Mouse (Mus musculus): ENCODE measurements around the gene Gm3336. TPM values are rescaled to one million over a fixed set of nuclear protein-coding genes. Genes with fewer than 3 reads are reported as not detected.

Gene Gm3336
- total and polyA plus RNA-seq, 3 experiments = 0.25 to 0.49 TPM; not detected in 1

GRCm38 (mm10) chr8:70743656-70744590 is 25.6 kb downstream of the Gm3336 start:
- Histone ChIP-seq H3K9me3 (replicated peaks; ENCODE audit: low read length) (no peaks in the 10 kb centered on the region), H3K79me2 (replicated peaks; ENCODE audit: control insufficient read depth, extremely low read depth, insufficient read depth, poor library complexity, severe bottlenecking) (no peaks in the 10 kb centered on the region), H3K4me1 (ENCODE audit: control insufficient read depth in 1 of 2, insufficient read depth in 2 of 2) (peaks cover 5 to 16% of the 10 kb centered on the region in 2 experiments; a peak in 3 of 4 replicates), H3K4me2 (ENCODE audit: insufficient read depth, low read depth, poor library complexity, severe bottlenecking) (no peak overlapping the region), H3K36me3 (replicated peaks in 1 of 2; ENCODE audit: control insufficient read depth in 1 of 2, insufficient read depth in 1 of 2, low read length in 1 of 2) (peaks cover 4 to 40% of the 10 kb centered on the region in 2 experiments), H3K27ac (ENCODE audit: insufficient read depth, low read depth) (no peak overlapping the region), H3K4me3 (replicated peaks in 1 of 3; ENCODE audit: low read depth in 2 of 3, low read length in 2 of 3, poor library complexity in 1 of 3) (no peak overlapping the region), H3K9ac (ENCODE audit: insufficient read depth, low read depth) (no peak overlapping the region), H3K27me3 (replicated peaks) (no peaks in the 10 kb centered on the region)
- TF ChIP-seq CHD1 (IDR thresholded peaks at IDR 0.05; ENCODE audit: low read depth, low read length) = no peak
- TF ChIP-seq MAZ (IDR thresholded peaks at IDR 0.05; ENCODE audit: low read depth, low read length) = no peak
- TF ChIP-seq HCFC1 (IDR thresholded peaks at IDR 0.05; ENCODE audit: low read depth, low read length) = no peak
- no peak for TF ChIP-seq JUND (conservative IDR thresholded peaks at IDR 0.05; ENCODE audit: low read depth, low read length)
- no peak for TF ChIP-seq CTCF (conservative IDR thresholded peaks at IDR 0.05 in 1 of 2, IDR thresholded peaks at IDR 0.05 in 1 of 2; ENCODE audit: low read depth in 2 of 2, low read length in 2 of 2)
- TF ChIP-seq ZKSCAN1 (IDR thresholded peaks at IDR 0.05; ENCODE audit: borderline replicate concordance, low read depth, low read length) = no peak
- TF ChIP-seq NELFE (IDR thresholded peaks at IDR 0.05; ENCODE audit: low read depth, low read length) = no peak
- TF ChIP-seq UBTF (IDR thresholded peaks at IDR 0.05; ENCODE audit: low read depth, low read length) = no peak
- no peak for TF ChIP-seq ELF1 (IDR thresholded peaks at IDR 0.05; ENCODE audit: low read depth, low read length)
- no peak for DNase-seq (ENCODE audit: extremely low read depth)
- in situ Hi-C loops (cut with MboI; ENCODE audit: low pct_ligation_motif_present, low pct_unique_long_range_greater_than_20kb, low sequenced_read_pairs) = no loop called here
- dilution Hi-C loops (cut with MboI; ENCODE audit: extremely low pct_ligation_motif_present, extremely low pct_unique_long_range_greater_than_20kb, low sequenced_read_pairs) = no loop called here

GRCm38 (mm10) chr8:70744806-70745205 is 26.5 kb downstream of the Gm3336 start:
- Histone ChIP-seq H3K9ac (ENCODE audit: insufficient read depth, low read depth) (no peak overlapping the region), H3K9me3 (replicated peaks; ENCODE audit: low read length) (no peaks in the 10 kb centered on the region), H3K79me2 (replicated peaks; ENCODE audit: control insufficient read depth, extremely low read depth, insufficient read depth, poor library complexity, severe bottlenecking) (no peaks in the 10 kb centered on the region), H3K36me3 (replicated peaks in 1 of 2; ENCODE audit: control insufficient read depth in 1 of 2, insufficient read depth in 1 of 2, low read length in 1 of 2) (peaks cover 4 to 49% of the 10 kb centered on the region in 2 experiments), H3K4me3 (replicated peaks in 1 of 3; ENCODE audit: low read depth in 2 of 3, low read length in 2 of 3, poor library complexity in 1 of 3) (no peak overlapping the region), H3K27ac (ENCODE audit: insufficient read depth, low read depth) (no peak overlapping the region), H3K27me3 (replicated peaks) (no peaks in the 10 kb centered on the region), H3K4me1 (ENCODE audit: control insufficient read depth in 1 of 2, insufficient read depth in 2 of 2) (peaks cover 5 to 19% of the 10 kb centered on the region in 2 experiments; a peak in 3 of 4 replicates), H3K4me2 (ENCODE audit: insufficient read depth, low read depth, poor library complexity, severe bottlenecking) (no peak overlapping the region)
- no peak for DNase-seq (ENCODE audit: extremely low read depth)
- dilution Hi-C loops (cut with MboI; ENCODE audit: extremely low pct_ligation_motif_present, extremely low pct_unique_long_range_greater_than_20kb, low sequenced_read_pairs) = no loop called here
- no peak for TF ChIP-seq USF2 (conservative IDR thresholded peaks at IDR 0.05; ENCODE audit: low read depth, low read length)
- TF ChIP-seq ZC3H11A (IDR thresholded peaks at IDR 0.05; ENCODE audit: low read depth, low read length) = no peak
- TF ChIP-seq MAX (IDR thresholded peaks at IDR 0.05; ENCODE audit: low read length) = no peak
- no peak for TF ChIP-seq MAFK (IDR thresholded peaks at IDR 0.05; ENCODE audit: insufficient replicate concordance, low read length)
- TF ChIP-seq MYC (IDR thresholded peaks at IDR 0.05; ENCODE audit: low read depth, low read length) = no peak
- no peak for TF ChIP-seq IRF4 (IDR thresholded peaks at IDR 0.05; ENCODE audit: low read depth, low read length)
- TF ChIP-seq JUND (conservative IDR thresholded peaks at IDR 0.05; ENCODE audit: low read depth, low read length) = no peak
- no peak for TF ChIP-seq E2F4 (IDR thresholded peaks at IDR 0.05; ENCODE audit: insufficient replicate concordance, low read depth, low read length)
- no peak for TF ChIP-seq POLR2A (IDR thresholded peaks at IDR 0.05; ENCODE audit: low read depth, low read length)
- TF ChIP-seq SIN3A (IDR thresholded peaks at IDR 0.05; ENCODE audit: low read length) = no peak
- no peak for TF ChIP-seq ZNF384 (IDR thresholded peaks at IDR 0.05; ENCODE audit: low read depth, low read length)
- TF ChIP-seq SMC3 (IDR thresholded peaks at IDR 0.05; ENCODE audit: low read depth, low read length) = no peak
- TF ChIP-seq TCF12 (IDR thresholded peaks at IDR 0.05; ENCODE audit: low read depth, low read length) = no peak
- no peak for TF ChIP-seq BHLHE40 (IDR thresholded peaks at IDR 0.05; ENCODE audit: low read depth, low read length)
- no peak for TF ChIP-seq RAD21 (IDR thresholded peaks at IDR 0.05; ENCODE audit: low read depth, low read length)
- no peak for TF ChIP-seq POLR2AphosphoS2 (IDR thresholded peaks at IDR 0.05; ENCODE audit: low read depth, low read length)
- no peak for TF ChIP-seq NRF1 (IDR thresholded peaks at IDR 0.05; ENCODE audit: low read depth, low read length)
- TF ChIP-seq TBP (conservative IDR thresholded peaks at IDR 0.05; ENCODE audit: low read depth, low read length) = no peak
- TF ChIP-seq ETS1 (conservative IDR thresholded peaks at IDR 0.05; ENCODE audit: low read depth, low read length) = no peak
- in situ Hi-C loops (cut with MboI; ENCODE audit: low pct_ligation_motif_present, low pct_unique_long_range_greater_than_20kb, low sequenced_read_pairs) = no loop called here

All from CH12.LX (cell line).